Mouse (Mus musculus) bone marrow macrophage, adult 2 months (primary cell): Measurements from ENCODE around the gene Lce1g. TPM values are rescaled to one million over a fixed set of nuclear protein-coding genes. Genes with fewer than 3 reads are reported as not detected.

ENCODE experiments used
- H3K27ac ChIP-seq: 2 replicates; pipeline ENCODE4 v1.5.1; 2012; ENCODE audit warnings: low read depth, low read length; ENCODE audit not compliant: insufficient read depth
- H3K4me1 ChIP-seq: 2 replicates; pipeline ENCODE4 v1.6.1; 2012; ENCODE audit warnings: low read length; ENCODE audit not compliant: control insufficient read depth, insufficient read depth
- H3K4me3 ChIP-seq: 2 replicates; pipeline ENCODE4 v1.5.1; 2012; ENCODE audit warnings: mild to moderate bottlenecking, low read length, moderate library complexity; ENCODE audit not compliant: insufficient read depth
- CTCF ChIP-seq: IDR thresholded peaks from 2 replicates; pipeline ENCODE4 v1.5.1; 2012; ENCODE audit warnings: low read depth, mild to moderate bottlenecking, low read length, moderate library complexity
- POLR2A ChIP-seq: IDR thresholded peaks from 2 replicates; pipeline ENCODE4 v1.6.1; 2012; ENCODE audit warnings: mild to moderate bottlenecking, low read depth, low read length, borderline replicate concordance
- polyA plus RNA-seq: library from polyadenylated mRNA; stranded (reverse); fragments of >200 nt; gene quantifications from 2 replicates; pipeline ENCODE4 v1.2.4, GENCODE M21; 2012; ENCODE audit not compliant: missing spikeins, insufficient read depth, insufficient read length

Gene Lce1g
- polyA plus RNA-seq, 1 experiment = not detected

- no peak within 1 kb of the TSS for H3K27ac ChIP-seq
- H3K4me1 ChIP-seq = no peaks in the 10 kb centered on the region
- no peak within 1 kb of the TSS for H3K4me3 ChIP-seq
- TF ChIP-seq CTCF = no peak
- TF ChIP-seq POLR2A = no peak
Observed at GRCm38 (mm10) chr3:92708974-92709373, 43.2 kb downstream of the Lce1g start, which contains the start of gene Lce1e. Gene Lce1e, minus strand, starts transcription at chr3:92709074.

Other genes starting within 250 kb of the Lce1g start
- gene 2310046K23Rik, start 217.8 kb downstream of the Lce1g start, polyA plus RNA-seq = not detected in 2 replicates
- not detected in 2 replicates for gene Ivl, start 178.6 kb downstream of the Lce1g start, polyA plus RNA-seq
- gene Smcp, start 163.3 kb downstream of the Lce1g start, polyA plus RNA-seq = not detected in 2 replicates
- not detected in 2 replicates for gene 2210017I01Rik, start 144.8 kb downstream of the Lce1g start, polyA plus RNA-seq
- gene Lce6a, start 130.7 kb downstream of the Lce1g start, polyA plus RNA-seq = not detected in 2 replicates
- not detected in 2 replicates for gene Lce1a1, start 104.0 kb downstream of the Lce1g start, polyA plus RNA-seq
- gene Lce1b, start 95.4 kb downstream of the Lce1g start, polyA plus RNA-seq = not detected in 2 replicates
- gene Lce1a2, start 82.0 kb downstream of the Lce1g start, polyA plus RNA-seq = not detected in 2 replicates
- not detected in 2 replicates for gene Lce1c, start 73.1 kb downstream of the Lce1g start, polyA plus RNA-seq
- gene Lce1d, start 65.1 kb downstream of the Lce1g start, polyA plus RNA-seq = not detected in 2 replicates
- not detected in 2 replicates for gene Lce1e, start 43.3 kb downstream of the Lce1g start, polyA plus RNA-seq
- not detected in 2 replicates for gene Lce1f, start 32.0 kb downstream of the Lce1g start, polyA plus RNA-seq
- not detected in 2 replicates for gene Gm38119, start 13.2 kb downstream of the Lce1g start, polyA plus RNA-seq
- not detected in 2 replicates for gene Lce1h, start 12.7 kb upstream of the Lce1g start, polyA plus RNA-seq
- gene Lce1i, start 26.6 kb upstream of the Lce1g start, polyA plus RNA-seq = not detected in 2 replicates
- gene Lce1j, start 38.2 kb upstream of the Lce1g start, polyA plus RNA-seq = not detected in 2 replicates
- gene Lce1k, start 55.6 kb upstream of the Lce1g start, polyA plus RNA-seq = not detected in 2 replicates
- gene Kprp, start 74.9 kb upstream of the Lce1g start, polyA plus RNA-seq = not detected in 2 replicates
- gene Lce1l, start 98.9 kb upstream of the Lce1g start, polyA plus RNA-seq = not detected in 2 replicates
- gene 2310050C09Rik, start 117.9 kb upstream of the Lce1g start, polyA plus RNA-seq = not detected in 2 replicates
- gene Lce3a, start 173.9 kb upstream of the Lce1g start, polyA plus RNA-seq = not detected in 2 replicates
- not detected in 2 replicates for gene Lce3b, start 180.6 kb upstream of the Lce1g start, polyA plus RNA-seq
- not detected in 2 replicates for gene Lce3c, start 192.1 kb upstream of the Lce1g start, polyA plus RNA-seq
- not detected in 2 replicates for gene Lce3d, start 205.1 kb upstream of the Lce1g start, polyA plus RNA-seq
- not detected in 2 replicates for gene Lce3e, start 214.7 kb upstream of the Lce1g start, polyA plus RNA-seq
- not detected in 2 replicates for gene Lce3f, start 239.9 kb upstream of the Lce1g start, polyA plus RNA-seq